Mouse (Mus musculus): ENCODE data around the gene Syngr1. TPM values are rescaled to one million over a fixed set of nuclear protein-coding genes. Genes with fewer than 3 reads are reported as not detected.

Syngr1 gene
- polyA plus RNA-seq, 1 experiment from 2014 or later: 18.7 TPM

GRCm38 (mm10) chr15:80081801-80082546, 9.2 kb upstream of the Syngr1 start:
- Histone ChIP-seq H3K9ac (peak overlapping the region; percentile 84), H3K27me3 (replicated peaks) (no peaks in the 10 kb centered on the region), H3K36me3 (peaks cover 41% of the 10 kb centered on the region), H3K27ac (peak overlapping the region; percentile 82), H3K9me3 (no peaks in the 10 kb centered on the region), H3K4me2 (replicated peaks) (peak overlapping the region; percentile 74), H3K4me1 (replicated peaks) (peaks cover 20% of the 10 kb centered on the region), H3K4me3 (replicated peaks) (peak overlapping the region; percentile 69)
- no peak for ATAC-seq
- WGBS: 9% methylated on average over 11 of the region's 11 CpGs

DNA sequence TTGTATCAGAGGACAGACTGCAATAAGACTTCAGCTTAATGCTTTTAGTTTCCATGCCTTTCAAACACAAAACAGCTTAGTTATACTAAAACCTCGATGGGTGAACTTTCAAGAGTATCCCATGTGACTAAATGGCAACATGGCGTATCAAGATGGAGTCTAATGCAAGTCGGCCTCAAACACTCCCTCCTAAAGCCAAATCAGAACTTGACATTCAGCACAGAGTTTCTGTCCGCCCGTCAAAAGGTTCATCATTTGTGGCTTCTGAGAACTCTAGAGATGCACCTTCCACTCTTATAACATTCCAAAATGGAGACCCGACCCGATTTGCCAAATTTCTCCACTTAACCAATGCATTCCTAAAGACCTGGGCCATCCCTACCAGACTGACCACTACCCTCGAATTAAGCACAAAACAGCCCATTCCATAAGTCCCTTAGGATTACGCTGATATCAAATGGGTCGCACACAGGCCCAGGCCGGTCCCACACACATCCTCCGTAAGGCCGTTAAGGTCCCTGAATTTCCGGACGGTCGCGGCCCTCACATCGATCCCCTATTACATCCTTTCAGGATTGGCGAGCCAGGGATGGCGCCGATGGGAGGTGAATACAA, 8.4 kb upstream of the Syngr1 start:
- peaks cover 36% of the 10 kb centered on the region for H3K36me3 ChIP-seq
- no peaks in the 10 kb centered on the region for H3K9me3 ChIP-seq
- no peaks in the 10 kb centered on the region for H3K27me3 ChIP-seq (replicated peaks)
- H3K4me2 ChIP-seq (replicated peaks): peak overlapping the region; percentile 74
- WGBS: under 1% methylated on average over 21 of the region's 21 CpGs
- H3K4me3 ChIP-seq (replicated peaks): peak overlapping the region; percentile 69
- H3K27ac ChIP-seq: peak overlapping the region; percentile 82
- peaks cover 20% of the 10 kb centered on the region for H3K4me1 ChIP-seq (replicated peaks)
- peak overlapping the region; percentile 84 for H3K9ac ChIP-seq
- peak; percentile 10; the same call in 1 of the 2 replicates for ATAC-seq

DNA sequence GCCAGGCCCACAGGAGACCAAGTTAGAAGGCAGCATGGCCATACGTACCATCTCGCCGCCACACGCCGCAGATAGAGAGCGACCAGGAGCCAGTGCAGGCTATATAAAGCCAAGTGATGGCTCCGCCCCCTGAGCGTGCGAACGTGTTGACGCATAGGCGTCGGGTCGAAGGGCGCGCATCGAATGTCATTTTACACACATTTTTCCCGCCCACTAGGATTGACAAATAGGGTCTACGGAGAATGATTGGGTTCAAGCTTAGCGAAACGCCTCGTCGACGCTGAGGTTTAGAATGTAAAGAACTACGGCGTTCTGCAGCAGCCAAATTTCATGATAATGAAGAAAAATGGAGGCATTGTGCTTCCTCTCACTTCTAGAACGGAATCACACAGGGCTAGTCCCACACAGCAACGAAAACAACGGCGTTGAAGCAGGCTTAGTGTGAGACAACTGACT, 7.8 kb upstream of the Syngr1 start:
- Histone ChIP-seq H3K4me2 (replicated peaks) (peak overlapping the region; percentile 74), H3K36me3 (peaks cover 30% of the 10 kb centered on the region), H3K4me3 (replicated peaks) (peak overlapping the region; percentile 69), H3K27me3 (replicated peaks) (no peaks in the 10 kb centered on the region), H3K27ac (peak overlapping the region; percentile 93), H3K9ac (peak overlapping the region; percentile 84), H3K4me1 (replicated peaks) (peaks cover 20% of the 10 kb centered on the region), H3K9me3 (no peaks in the 10 kb centered on the region)
- WGBS: under 1% methylated on average over 30 of the region's 30 CpGs
- peak; percentile 96 for ATAC-seq

DNA sequence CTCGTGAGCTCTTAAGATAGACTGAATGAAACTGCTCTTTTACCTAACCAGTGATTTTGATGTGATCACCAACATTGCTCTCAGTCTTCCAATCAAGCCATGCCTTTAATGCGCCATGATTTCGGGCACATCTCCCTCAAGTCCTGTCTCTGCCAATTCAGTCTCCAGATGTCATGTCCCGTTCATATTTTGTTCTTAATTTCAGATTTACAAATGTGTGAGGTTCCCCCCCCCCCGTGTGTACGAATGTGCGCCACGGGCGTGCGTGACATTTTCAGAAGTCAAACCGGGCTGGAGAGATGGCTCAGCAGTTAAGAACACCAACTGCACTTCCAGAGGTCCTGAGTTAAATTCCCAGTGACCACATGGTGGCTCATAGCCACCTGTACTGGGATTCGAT, 7.4 kb upstream of the Syngr1 start:
- peaks cover 26% of the 10 kb centered on the region for H3K36me3 ChIP-seq
- H3K27ac ChIP-seq: peak overlapping the region; percentile 93
- WGBS: 1% methylated on average over 12 of the region's 12 CpGs
- peak overlapping the region; percentile 54 for H3K9ac ChIP-seq
- H3K4me3 ChIP-seq (replicated peaks): peak overlapping the region; percentile 69
- H3K27me3 ChIP-seq (replicated peaks): no peaks in the 10 kb centered on the region
- no peaks in the 10 kb centered on the region for H3K9me3 ChIP-seq
- peaks cover 20% of the 10 kb centered on the region for H3K4me1 ChIP-seq (replicated peaks)
- no peak; the same call in 1 of the 2 replicates for ATAC-seq
- peak overlapping the region; percentile 74 for H3K4me2 ChIP-seq (replicated peaks)

DNA sequence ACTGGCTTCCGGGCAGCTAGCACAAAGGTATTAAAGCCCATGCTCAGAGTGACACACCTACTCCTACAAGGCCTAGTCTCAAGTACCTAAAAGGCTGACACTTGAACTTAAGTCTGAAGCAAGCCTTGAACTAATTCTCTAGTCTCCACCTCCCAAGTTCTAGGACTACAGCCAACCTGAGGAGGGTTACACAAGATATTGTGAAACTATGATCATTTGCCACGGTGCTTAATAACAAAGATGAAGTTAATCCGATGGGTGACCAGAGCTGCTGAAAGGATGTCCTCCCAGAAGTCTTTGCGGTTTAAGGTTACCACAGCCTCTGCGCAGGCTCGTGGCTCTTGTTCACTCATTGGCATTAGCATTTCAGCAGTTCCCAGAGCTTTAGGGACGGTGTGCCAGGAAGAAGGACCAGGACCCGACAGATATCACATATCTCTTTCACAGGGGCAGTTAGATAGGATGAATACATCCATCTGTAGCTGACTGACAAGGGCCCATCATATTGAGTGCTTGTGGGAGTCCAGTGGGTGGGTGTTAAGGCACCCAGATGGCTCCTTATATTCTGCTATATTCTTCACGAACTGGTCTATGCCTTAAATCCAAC, 3.6 kb upstream of the Syngr1 start:
- Histone ChIP-seq H3K27ac (no peak overlapping the region), H3K36me3 (no peaks in the 10 kb centered on the region), H3K27me3 (replicated peaks) (peaks cover 21% of the 10 kb centered on the region), H3K4me3 (replicated peaks) (no peak overlapping the region), H3K9me3 (no peaks in the 10 kb centered on the region), H3K9ac (no peak overlapping the region), H3K4me1 (replicated peaks) (peaks cover 9% of the 10 kb centered on the region), H3K4me2 (replicated peaks) (no peak overlapping the region)
- no peak for ATAC-seq
- WGBS: 85% methylated on average over 9 of the region's 9 CpGs

DNA sequence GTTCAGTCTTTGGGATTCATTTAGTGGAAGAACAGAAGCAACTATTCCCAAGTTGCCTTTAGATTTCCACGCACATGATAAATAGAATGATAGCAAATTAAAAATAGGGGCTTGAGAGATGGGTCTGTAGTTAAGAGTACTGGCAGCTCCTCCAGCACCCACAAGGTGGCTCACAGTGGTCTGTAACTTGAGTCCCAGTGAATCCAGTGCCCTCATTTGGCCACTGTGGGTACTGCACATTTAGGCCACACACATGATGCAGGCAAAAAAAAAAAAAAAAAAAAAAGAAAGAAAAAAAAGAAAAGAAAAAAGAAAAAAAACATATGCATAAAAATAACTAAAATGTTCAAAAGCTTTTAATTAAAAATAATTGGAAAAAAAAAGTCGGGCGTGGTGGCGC, 2.5 kb upstream of the Syngr1 start:
- Histone ChIP-seq H3K27ac (no peak overlapping the region), H3K4me1 (replicated peaks) (peaks cover 13% of the 10 kb centered on the region), H3K36me3 (no peaks in the 10 kb centered on the region), H3K9ac (no peak overlapping the region), H3K9me3 (no peaks in the 10 kb centered on the region), H3K4me3 (replicated peaks) (no peak overlapping the region), H3K27me3 (replicated peaks) (peaks cover 25% of the 10 kb centered on the region), H3K4me2 (replicated peaks) (no peak overlapping the region)
- ATAC-seq: no peak
- WGBS: 33% methylated on average over 4 of the region's 4 CpGs

DNA sequence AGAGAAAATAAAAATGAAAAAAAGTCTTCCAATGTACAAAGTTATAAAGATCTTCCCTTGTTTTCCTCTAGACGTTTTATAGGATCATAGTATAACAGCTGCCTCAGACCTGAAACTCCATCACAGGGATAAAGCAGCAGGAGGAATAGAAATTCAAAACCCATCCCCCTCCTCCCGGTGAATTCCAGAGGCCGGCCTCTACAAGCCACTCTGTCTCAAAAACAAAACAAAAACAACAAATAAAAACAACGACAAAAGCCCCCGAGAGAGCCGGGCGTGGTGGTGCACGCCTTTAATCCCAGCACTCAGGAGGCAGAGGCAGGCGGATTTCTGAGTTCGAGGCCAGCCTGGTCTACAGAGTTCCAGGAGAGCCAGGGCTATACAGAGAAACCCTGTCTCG, 979 bp upstream of the Syngr1 start:
- ATAC-seq: no peak

DNA sequence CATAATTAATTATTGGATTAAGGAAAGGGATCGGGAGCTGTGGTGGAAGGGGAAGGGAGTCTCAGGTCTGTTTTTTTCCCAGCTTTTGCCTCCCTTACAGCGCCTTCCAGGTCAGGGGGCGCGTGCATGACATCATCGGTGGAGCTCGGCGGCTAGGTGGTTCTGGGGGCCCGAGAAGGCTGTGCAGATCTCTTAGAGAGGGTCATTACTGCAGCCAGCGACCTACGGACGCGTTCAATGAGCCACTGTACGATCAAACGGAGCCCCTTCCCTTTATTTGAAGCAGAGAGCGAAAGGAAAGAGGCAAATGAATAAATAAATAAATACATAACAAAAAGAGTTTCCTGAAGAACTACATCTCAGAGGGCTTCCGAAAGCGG, 403 bp upstream of the Syngr1 start:
- H3K9ac ChIP-seq: peak overlapping the region; percentile 69
- H3K27me3 ChIP-seq (replicated peaks): peaks cover 25% of the 10 kb centered on the region
- H3K4me2 ChIP-seq (replicated peaks): peak overlapping the region; percentile 79
- H3K4me3 ChIP-seq (replicated peaks): peak overlapping the region; percentile 69
- peaks cover 13% of the 10 kb centered on the region for H3K4me1 ChIP-seq (replicated peaks)
- H3K27ac ChIP-seq: 0 out of 2 replicates have a peak overlapping the region, but pooled peaks have one; percentile 9
- ATAC-seq: no peak
- no peaks in the 10 kb centered on the region for H3K9me3 ChIP-seq
- no peaks in the 10 kb centered on the region for H3K36me3 ChIP-seq
- WGBS: 1% methylated on average over 17 of the region's 17 CpGs

More for the DNA sequence above, 979 bp upstream of the Syngr1 start:
- no peak overlapping the region for H3K4me3 ChIP-seq (replicated peaks)
- H3K9ac ChIP-seq: no peak overlapping the region
- H3K27ac ChIP-seq: no peak overlapping the region
- no peaks in the 10 kb centered on the region for H3K9me3 ChIP-seq
- no peak overlapping the region for H3K4me2 ChIP-seq (replicated peaks)
- peaks cover 13% of the 10 kb centered on the region for H3K4me1 ChIP-seq (replicated peaks)
- H3K27me3 ChIP-seq (replicated peaks): peaks cover 25% of the 10 kb centered on the region
- 73% methylated on average over 11 of the region's 11 CpGs for WGBS
- no peaks in the 10 kb centered on the region for H3K36me3 ChIP-seq

DNA sequence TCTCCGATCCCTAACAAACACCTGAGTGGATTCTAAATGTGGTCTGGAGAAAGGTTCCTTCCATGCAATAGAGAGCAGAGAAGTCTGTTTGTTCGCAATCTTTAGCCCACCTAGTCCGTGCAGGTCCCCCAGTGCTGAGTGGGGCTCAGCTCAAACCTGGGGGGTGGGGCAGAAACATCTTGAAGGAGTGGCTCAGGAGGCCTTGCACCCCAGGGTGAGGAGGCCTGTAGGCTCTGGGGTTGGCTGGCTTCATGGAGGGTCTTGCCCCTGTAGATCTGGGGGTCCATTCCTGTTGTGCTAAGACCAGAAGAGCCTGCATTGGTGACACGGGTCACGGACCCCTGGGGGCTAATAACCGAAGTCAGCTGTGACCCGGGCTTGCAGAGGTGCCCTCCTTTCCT, 907 bp downstream of the Syngr1 start:
- Histone ChIP-seq H3K27ac (no peak overlapping the region), H3K9ac (peak overlapping the region; percentile 69), H3K27me3 (replicated peaks) (peaks cover 25% of the 10 kb centered on the region), H3K4me1 (replicated peaks) (peaks cover 24% of the 10 kb centered on the region), H3K4me2 (replicated peaks) (peak overlapping the region; percentile 79), H3K9me3 (no peaks in the 10 kb centered on the region), H3K4me3 (replicated peaks) (peak overlapping the region; percentile 69), H3K36me3 (no peaks in the 10 kb centered on the region)
- WGBS: 27% methylated on average over 7 of the region's 7 CpGs
- no peak for ATAC-seq

DNA sequence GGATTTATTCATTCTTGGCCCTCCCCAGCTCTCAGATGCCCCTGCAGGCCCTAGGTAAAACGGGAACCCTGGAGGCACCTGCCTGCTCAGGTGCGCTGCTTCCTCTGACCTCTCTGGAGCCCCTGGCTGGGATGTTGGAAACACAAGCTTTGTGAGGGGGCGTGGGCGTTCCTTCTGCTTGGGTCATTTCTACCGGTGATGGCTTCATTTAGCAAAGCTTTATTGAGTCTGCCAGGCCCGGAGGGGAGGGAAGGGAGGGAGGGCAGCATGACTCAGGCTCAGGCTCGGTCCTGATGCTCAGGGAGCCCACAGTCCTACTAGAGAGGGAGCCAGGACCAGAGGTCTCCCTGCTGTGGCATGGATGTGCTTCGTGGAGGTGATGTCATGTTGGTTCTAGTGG, 1.5 kb downstream of the Syngr1 start:
- H3K4me3 ChIP-seq (replicated peaks): 0 out of 2 replicates have a peak overlapping the region, but pooled peaks have one; percentile 69
- H3K9me3 ChIP-seq: no peaks in the 10 kb centered on the region
- 20% methylated on average over 8 of the region's 8 CpGs for WGBS
- no peak for ATAC-seq
- peak overlapping the region; percentile 79 for H3K4me2 ChIP-seq (replicated peaks)
- peaks cover 29% of the 10 kb centered on the region for H3K4me1 ChIP-seq (replicated peaks)
- H3K27me3 ChIP-seq (replicated peaks): peaks cover 25% of the 10 kb centered on the region
- H3K27ac ChIP-seq: no peak overlapping the region
- H3K9ac ChIP-seq: 0 out of 2 replicates have a peak overlapping the region, but pooled peaks have one; percentile 69
- no peaks in the 10 kb centered on the region for H3K36me3 ChIP-seq

- ATAC-seq: no peak
- H3K9me3 ChIP-seq: no peaks in the 10 kb centered on the region
- peaks cover 25% of the 10 kb centered on the region for H3K27me3 ChIP-seq (replicated peaks)
- no peak overlapping the region for H3K27ac ChIP-seq
- no peak overlapping the region for H3K9ac ChIP-seq
- H3K4me2 ChIP-seq (replicated peaks): no peak overlapping the region
- peaks cover 43% of the 10 kb centered on the region for H3K4me1 ChIP-seq (replicated peaks)
- 93% methylated on average over 13 of the region's 13 CpGs for WGBS
- H3K36me3 ChIP-seq: no peaks in the 10 kb centered on the region
- no peak overlapping the region for H3K4me3 ChIP-seq (replicated peaks)
Measured at GRCm38 (mm10) chr15:80094201-80094600, 3.1 kb downstream of the Syngr1 start.

DNA sequence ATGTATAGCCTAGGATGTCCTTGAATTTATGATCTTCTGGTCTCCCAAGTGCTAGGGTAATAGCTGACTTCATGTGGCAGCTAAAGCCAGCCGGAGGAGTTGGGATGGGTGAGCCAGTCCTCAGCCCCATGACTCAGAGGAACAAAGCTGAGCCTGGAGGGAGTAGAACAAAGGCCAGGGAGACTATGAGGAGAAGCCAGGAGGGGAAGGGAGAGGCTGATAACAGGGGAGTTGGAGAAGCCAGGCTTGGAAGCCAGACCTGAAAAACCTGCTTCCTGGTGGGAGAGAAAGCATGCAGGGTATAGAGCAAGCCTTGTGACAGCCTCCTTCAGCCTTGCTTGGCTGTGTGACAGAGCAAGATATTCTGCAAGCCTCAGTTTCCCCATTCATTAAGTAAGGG, 4.5 kb downstream of the Syngr1 start:
- 50% methylated on average over 1 of the region's 1 CpGs for WGBS
- no peaks in the 10 kb centered on the region for H3K36me3 ChIP-seq
- H3K9ac ChIP-seq: no peak overlapping the region
- peak overlapping the region; percentile 48 for H3K27ac ChIP-seq
- no peaks in the 10 kb centered on the region for H3K9me3 ChIP-seq
- H3K4me2 ChIP-seq (replicated peaks): no peak overlapping the region
- H3K4me3 ChIP-seq (replicated peaks): no peak overlapping the region
- H3K4me1 ChIP-seq (replicated peaks): peaks cover 43% of the 10 kb centered on the region
- peaks cover 21% of the 10 kb centered on the region for H3K27me3 ChIP-seq (replicated peaks)
- peak; percentile 78 for ATAC-seq
